In genomic region chr11:102467041-102467631, GRCm38 (mm10) we compare ENCODE assay signal across 8 mouse cellular contexts. TPM values are rescaled to one million over a fixed set of nuclear protein-coding genes. Genes with fewer than 3 reads are reported as not detected.
DNase-seq lines count a peak whose midpoint lies in the region; ATAC-seq and TF ChIP-seq lines count a peak whose summit lies in the region.

No protein-coding gene starts in this region.

- no peaks in the 10 kb centered on the region for H3K79me2 ChIP-seq in heart, adult 2 months (replicated peaks; ENCODE audit: control insufficient read depth, insufficient read depth, low read length)

- H3K9me3 ChIP-seq in embryonic facial prominence, embryonic 14.5 days (ENCODE audit: control insufficient read depth, low read length), result no peaks in the 10 kb centered on the region
- H3K9me3 ChIP-seq in limb, embryonic 13.5 days, result no peaks in the 10 kb centered on the region
- no peaks in the 10 kb centered on the region for H3K9me3 ChIP-seq in midbrain, embryonic 16.5 days (replicated peaks; ENCODE audit: control insufficient read depth, low read length, poor library complexity, severe bottlenecking)

- H3K27ac ChIP-seq in embryonic facial prominence, embryonic 14.5 days (replicated peaks; ENCODE audit: low read depth, low read length), result peak overlapping the region; percentile 81
- H3K27ac ChIP-seq in heart, adult 2 months, result peak overlapping the region; percentile 66
- peak overlapping the region; percentile 23; the same call in 1 of the 2 replicates for H3K27ac ChIP-seq in limb, embryonic 13.5 days
- H3K27ac ChIP-seq in midbrain, embryonic 16.5 days (ENCODE audit: low read length), result peak overlapping the region; percentile 47

- intact Hi-C loops in heart, adult 2 months (cut with DNase I), result no loop called here

- TF ChIP-seq CTCF in heart, adult 2 months (IDR thresholded peaks at IDR 0.05), result 0 out of 2 replicates have a peak, but pooled peaks have one; percentile 18

- peak overlapping the region; percentile 46 for H3K4me3 ChIP-seq in embryonic facial prominence, embryonic 14.5 days (ENCODE audit: low read depth, low read length)
- H3K4me3 ChIP-seq in heart, adult 2 months, result peak overlapping the region; percentile 49
- peak overlapping the region; percentile 43 for H3K4me3 ChIP-seq in limb, embryonic 13.5 days
- H3K4me3 ChIP-seq in midbrain, embryonic 16.5 days (ENCODE audit: low read depth, low read length), result peak overlapping the region; percentile 49

- peaks cover 20% of the 10 kb centered on the region for H3K4me1 ChIP-seq in embryonic facial prominence, embryonic 14.5 days (ENCODE audit: control insufficient read depth, insufficient read depth, low read length)
- H3K4me1 ChIP-seq in heart, adult 2 months (ENCODE audit: control insufficient read depth, insufficient read depth, low read length), result no peaks in the 10 kb centered on the region; the same call in 1 of the 2 replicates
- H3K4me1 ChIP-seq in limb, embryonic 13.5 days, result peaks cover 25% of the 10 kb centered on the region
- peaks cover 13% of the 10 kb centered on the region for H3K4me1 ChIP-seq in midbrain, embryonic 16.5 days (ENCODE audit: control insufficient read depth, insufficient read depth, low read length)

- ATAC-seq in embryonic facial prominence, embryonic 14.5 days (ENCODE audit: low read depth), result peak; percentile 92
- peak; percentile 95 for ATAC-seq in limb, embryonic 13.5 days (ENCODE audit: low FRiP score, low read depth)
- ATAC-seq in midbrain, embryonic 16.5 days, result peak; percentile 87

- H3K9ac ChIP-seq in embryonic facial prominence, embryonic 14.5 days (ENCODE audit: low read depth, low read length), result peak overlapping the region; percentile 67
- peak overlapping the region; percentile 26 for H3K9ac ChIP-seq in heart, adult 2 months (ENCODE audit: low read depth, low read length)
- peak overlapping the region; percentile 55 for H3K9ac ChIP-seq in limb, embryonic 13.5 days
- H3K9ac ChIP-seq in midbrain, embryonic 16.5 days (ENCODE audit: low read depth, low read length), result peak overlapping the region; percentile 72

- WGBS in embryonic facial prominence, embryonic 14.5 days, result under 1% methylated on average over 32 of the region's 37 CpGs
- WGBS in heart, adult 2 months, result under 1% methylated on average over 37 of the region's 37 CpGs
- under 1% methylated on average over 37 of the region's 37 CpGs for WGBS in limb, embryonic 13.5 days
- under 1% methylated on average over 37 of the region's 37 CpGs for whole genome bisulfite sequencing in midbrain, embryonic 16.5 days

- no peak for TF ChIP-seq EP300 in heart, adult 2 months (IDR thresholded peaks at IDR 0.05; ENCODE audit: insufficient read depth, low read depth, low read length)

- peak; percentile 100 for DNase-seq in 3T3-L1 (ENCODE audit: low read depth, low spot score)
- DNase-seq in adrenal gland, postnatal 4 days (ENCODE audit: low spot score in 2 of 2), result peak; percentile 96 to 97
- peak; percentile 98 for DNase-seq in embryonic facial prominence, embryonic 14.5 days (ENCODE audit: low spot score)
- DNase-seq in heart, adult 2 months, result peak; percentile 98 to 99
- DNase-seq in kidney, adult 8-10 months, result peak; percentile 96
- peak; percentile 84 to 95 for DNase-seq in spleen, postnatal 10 days (ENCODE audit: low spot score in 2 of 2)

- no peaks in the 10 kb centered on the region for H3K36me3 ChIP-seq in embryonic facial prominence, embryonic 14.5 days (ENCODE audit: control insufficient read depth, insufficient read depth, low read length)
- H3K36me3 ChIP-seq in heart, adult 2 months (ENCODE audit: control insufficient read depth, insufficient read depth, low read length), result no peaks in the 10 kb centered on the region
- no peaks in the 10 kb centered on the region for H3K36me3 ChIP-seq in limb, embryonic 13.5 days
- H3K36me3 ChIP-seq in midbrain, embryonic 16.5 days (ENCODE audit: control insufficient read depth, insufficient read depth, low read length), result no peaks in the 10 kb centered on the region

- H3K4me2 ChIP-seq in embryonic facial prominence, embryonic 14.5 days (ENCODE audit: low read depth, low read length), result peak overlapping the region; percentile 92
- peak overlapping the region; percentile 75 for H3K4me2 ChIP-seq in limb, embryonic 13.5 days (replicated peaks)
- H3K4me2 ChIP-seq in midbrain, embryonic 16.5 days (ENCODE audit: low read length), result peak overlapping the region; percentile 94

- TF ChIP-seq POLR2A in heart, adult 2 months (IDR thresholded peaks at IDR 0.05; ENCODE audit: insufficient read depth, low read depth, low read length), result peak; percentile 55; the same call in 1 of the 2 replicates

- 0 out of 2 replicates have a peak, but pooled peaks cover 8% of the 10 kb centered on the region for H3K27me3 ChIP-seq in embryonic facial prominence, embryonic 14.5 days (replicated peaks; ENCODE audit: control insufficient read depth, insufficient read depth, low read length)
- no peaks in the 10 kb centered on the region for H3K27me3 ChIP-seq in heart, adult 2 months (ENCODE audit: control insufficient read depth, insufficient read depth, low read length)
- H3K27me3 ChIP-seq in limb, embryonic 13.5 days, result peaks cover 18% of the 10 kb centered on the region
- no peaks in the 10 kb centered on the region; the same call in 1 of the 2 replicates for H3K27me3 ChIP-seq in midbrain, embryonic 16.5 days (ENCODE audit: control insufficient read depth, insufficient read depth, low read depth, low read length)

RNA-seq across cellular contexts. Expression of gene Itga2b, which starts 2.8 kb away (rescaled TPM):
- total RNA-seq in adrenal gland, postnatal 4 days (2021), result 1 to 10 TPM; 6.1 to 8.4 TPM
- polyA plus RNA-seq in embryonic facial prominence, embryonic 14.5 days (2014; fragmentation: Nextera tagmentation; extraction: Ambion mirVana), result 6.0 and 6.6 TPM in 2 replicates
- 10 to 100 TPM in 1 of 2 experiments, 1 to 10 TPM in 1; 3.1 to 14.5 TPM for total RNA-seq in heart, adult 2 months (2021)
- polyA plus RNA-seq in heart, adult 2 months (2012; rRNA removed), result 3.5 and 6.9 TPM in 2 replicates
- 4.4 and 6.1 TPM in 2 replicates for polyA plus RNA-seq in limb, embryonic 13.5 days (2015; fragmentation: Nextera tagmentation; extraction: Ambion mirVana)
- 8.3 and 11.6 TPM in 2 replicates for polyA plus RNA-seq in midbrain, embryonic 16.5 days (2015; fragmentation: Nextera tagmentation; extraction: Ambion mirVana)

RNA-seq across cellular contexts. Expression of gene Fam171a2, which starts 19.7 kb away (rescaled TPM):
- total RNA-seq in adrenal gland, postnatal 4 days (2021), result 10 to 100 TPM; 22.5 to 22.9 TPM
- 6.8 and 10.7 TPM in 2 replicates for polyA plus RNA-seq in embryonic facial prominence, embryonic 14.5 days (2014; fragmentation: Nextera tagmentation; extraction: Ambion mirVana)
- 1 to 10 TPM; 3.8 to 3.9 TPM for total RNA-seq in heart, adult 2 months (2021)
- polyA plus RNA-seq in heart, adult 2 months (2012; rRNA removed), result 7.7 and 8.3 TPM in 2 replicates
- 4.4 and 4.8 TPM in 2 replicates for polyA plus RNA-seq in limb, embryonic 13.5 days (2015; fragmentation: Nextera tagmentation; extraction: Ambion mirVana)
- polyA plus RNA-seq in midbrain, embryonic 16.5 days (2015; fragmentation: Nextera tagmentation; extraction: Ambion mirVana), result 18.1 and 20.5 TPM in 2 replicates

RNA-seq across cellular contexts. Expression of gene Grn, which starts 37.0 kb away (rescaled TPM):
- 100 to 1,000 TPM; 170 to 175 TPM for total RNA-seq in adrenal gland, postnatal 4 days (2021)
- polyA plus RNA-seq in embryonic facial prominence, embryonic 14.5 days (2014; fragmentation: Nextera tagmentation; extraction: Ambion mirVana), result 121 and 129 TPM in 2 replicates
- total RNA-seq in heart, adult 2 months (2021), result 10 to 100 TPM; 83.4 to 86.9 TPM
- polyA plus RNA-seq in heart, adult 2 months (2012; rRNA removed), result 118 and 119 TPM in 2 replicates
- polyA plus RNA-seq in limb, embryonic 13.5 days (2015; fragmentation: Nextera tagmentation; extraction: Ambion mirVana), result 141 and 149 TPM in 2 replicates
- 65.2 and 75.8 TPM in 2 replicates for polyA plus RNA-seq in midbrain, embryonic 16.5 days (2015; fragmentation: Nextera tagmentation; extraction: Ambion mirVana)

RNA-seq across cellular contexts. Expression of gene Slc25a39, which starts 59.4 kb away (rescaled TPM):
- total RNA-seq in adrenal gland, postnatal 4 days (2021), result 100 to 1,000 TPM; 254 to 261 TPM
- polyA plus RNA-seq in embryonic facial prominence, embryonic 14.5 days (2014; fragmentation: Nextera tagmentation; extraction: Ambion mirVana), result 190 and 194 TPM in 2 replicates
- 100 to 1,000 TPM; 196 to 213 TPM for total RNA-seq in heart, adult 2 months (2021)
- 307 and 331 TPM in 2 replicates for polyA plus RNA-seq in heart, adult 2 months (2012; rRNA removed)
- polyA plus RNA-seq in limb, embryonic 13.5 days (2015; fragmentation: Nextera tagmentation; extraction: Ambion mirVana), result 173 and 180 TPM in 2 replicates
- 144 and 150 TPM in 2 replicates for polyA plus RNA-seq in midbrain, embryonic 16.5 days (2015; fragmentation: Nextera tagmentation; extraction: Ambion mirVana)

Comparison
In these comparisons a context has a peak if more than half of its experiments do, and no peak if none do; other contexts are left out.
1. Peak in every context shown above with its lines: DNase-seq, ATAC-seq, H3K4me3 ChIP-seq and H3K27ac ChIP-seq.
2. H3K27ac ChIP-seq: peak in every context shown above with its lines; median percentile 81 in embryonic facial prominence, embryonic 14.5 days; 66 in heart, adult 2 months; 47 in midbrain, embryonic 16.5 days; 23 in limb, embryonic 13.5 days.